Mouse (Mus musculus): ENCODE data around the gene Acadvl.

DNA sequence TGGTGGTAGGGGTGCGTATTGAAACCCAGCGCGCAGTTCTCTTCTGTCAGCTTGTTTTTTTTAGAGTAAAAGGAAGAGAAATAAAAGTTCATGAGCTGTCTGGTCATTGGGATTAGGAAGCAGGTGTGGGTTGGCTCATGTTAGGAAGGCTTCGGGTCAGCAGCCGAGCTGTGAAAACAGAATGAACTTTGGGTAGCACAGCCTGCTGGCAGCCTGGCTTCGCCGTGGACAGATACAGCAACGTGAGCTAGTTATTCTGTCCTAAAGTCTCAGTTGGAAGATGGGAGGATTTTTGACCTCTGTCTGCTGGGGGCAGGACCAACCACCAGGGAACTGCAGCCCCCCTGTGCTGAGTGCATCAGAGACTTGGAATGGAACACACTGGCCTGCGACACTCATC is 42.6 kb upstream of the Acadvl start:
- TF ChIP-seq EP300 (IDR thresholded peaks at IDR 0.05; ENCODE audit: low read depth) (no peak), CTCF (IDR thresholded peaks at IDR 0.05; ENCODE audit: low read depth) (no peak)
